Mouse (Mus musculus) myocyte (in vitro differentiated cells): ENCODE data around the gene Riok1. TPM values are rescaled to one million over a fixed set of nuclear protein-coding genes. Genes with fewer than 3 reads are reported as not detected.

ENCODE experiments used
- H3K27me3 ChIP-seq: one replicate; pipeline ENCODE4 v1.6.1; 2011; ENCODE audit not compliant: control insufficient read depth, insufficient read depth, insufficient read length
- H3K36me3 ChIP-seq: one replicate; pipeline ENCODE4 v1.6.1; 2011; ENCODE audit not compliant: control insufficient read depth, insufficient read depth
- H3K4me2 ChIP-seq: one replicate; pipeline ENCODE4 v1.6.1; 2011; ENCODE audit warnings: low read depth, control low read depth
- H3K4me3 ChIP-seq: one replicate; pipeline ENCODE4 v1.5.1; 2011; ENCODE audit warnings: mild to moderate bottlenecking, control low read depth, moderate library complexity
- H3K79me2 ChIP-seq: one replicate; pipeline ENCODE4 v1.6.1; 2011; ENCODE audit not compliant: control insufficient read depth, insufficient read depth
- H3ac ChIP-seq: one replicate; pipeline ENCODE4 v1.6.1; 2011; ENCODE audit not compliant: control insufficient read depth, insufficient read length
- CEBPB ChIP-seq: IDR thresholded peaks from 2 replicates; pipeline ENCODE4 v1.6.1; 2011; ENCODE audit warnings: mild to moderate bottlenecking, moderate library complexity; ENCODE audit not compliant: poor library complexity, insufficient read depth, severe bottlenecking
- E2F4 ChIP-seq: IDR thresholded peaks from one replicate; pipeline ENCODE4 v1.6.1; 2011; ENCODE audit warnings: mild to moderate bottlenecking, control low read depth, moderate library complexity; ENCODE audit not compliant: insufficient read depth
- MAX ChIP-seq: IDR thresholded peaks from one replicate; pipeline ENCODE4 v1.6.1; 2011; ENCODE audit warnings: low read depth, mild to moderate bottlenecking, control low read depth
- MYOD1 ChIP-seq, 3 experiments: IDR thresholded peaks; one replicate each; pipeline ENCODE4 v1.6.1; 2011; ENCODE audit warnings: control low read depth in 2 of 3, low read depth in 2 of 3, mild to moderate bottlenecking in 2 of 3, moderate library complexity in 1 of 3; ENCODE audit not compliant: insufficient read length in 2 of 3, control insufficient read depth in 1 of 3
- MYOG ChIP-seq, 3 experiments: IDR thresholded peaks; one replicate each; pipeline ENCODE4 v1.6.1; 2011; ENCODE audit warnings: control low read depth in 2 of 3, low read depth in 2 of 3, mild to moderate bottlenecking in 2 of 3; ENCODE audit not compliant: insufficient read length in 2 of 3, control insufficient read depth in 1 of 3, insufficient read depth in 1 of 3
- POLR2A ChIP-seq: IDR thresholded peaks from one replicate; pipeline ENCODE4 v1.6.1; 2011; ENCODE audit warnings: low read depth, mild to moderate bottlenecking, control low read depth, moderate library complexity; ENCODE audit not compliant: insufficient read length
- POLR2AphosphoS2 ChIP-seq: IDR thresholded peaks from one replicate; pipeline ENCODE4 v1.6.1; 2011; ENCODE audit warnings: low read depth, control low read depth; ENCODE audit not compliant: insufficient read length
- REST ChIP-seq: IDR thresholded peaks from one replicate; pipeline ENCODE4 v1.6.1; 2011; ENCODE audit warnings: mild to moderate bottlenecking, control low read depth, moderate library complexity; ENCODE audit not compliant: insufficient read depth, insufficient read length
- SRF ChIP-seq: IDR thresholded peaks from one replicate; pipeline ENCODE4 v1.6.1; 2011; ENCODE audit warnings: low read depth; ENCODE audit not compliant: control insufficient read depth, insufficient read length
- TCF12 ChIP-seq: IDR thresholded peaks from one replicate; pipeline ENCODE4 v1.6.1; 2011; ENCODE audit warnings: mild to moderate bottlenecking, control low read depth; ENCODE audit not compliant: poor library complexity, insufficient read depth, severe bottlenecking
- TCF3 ChIP-seq: IDR thresholded peaks from one replicate; pipeline ENCODE4 v1.6.1; 2011; ENCODE audit warnings: low read depth, control low read depth; ENCODE audit not compliant: insufficient read length
- USF1 ChIP-seq: IDR thresholded peaks from one replicate; pipeline ENCODE4 v1.6.1; 2011; ENCODE audit warnings: low read depth, mild to moderate bottlenecking, control low read depth, moderate library complexity
- polyA plus RNA-seq: library from polyadenylated mRNA; unstranded; fragments of >200 nt; fragmentation: generic; extraction: Trizol; gene quantifications from one replicate; pipeline ENCODE4 v1.2.1, GENCODE M21; 2012; ENCODE audit warnings: missing spikeins

The Riok1 gene
- polyA plus RNA-seq, 1 experiment: 9.9 TPM

DNA sequence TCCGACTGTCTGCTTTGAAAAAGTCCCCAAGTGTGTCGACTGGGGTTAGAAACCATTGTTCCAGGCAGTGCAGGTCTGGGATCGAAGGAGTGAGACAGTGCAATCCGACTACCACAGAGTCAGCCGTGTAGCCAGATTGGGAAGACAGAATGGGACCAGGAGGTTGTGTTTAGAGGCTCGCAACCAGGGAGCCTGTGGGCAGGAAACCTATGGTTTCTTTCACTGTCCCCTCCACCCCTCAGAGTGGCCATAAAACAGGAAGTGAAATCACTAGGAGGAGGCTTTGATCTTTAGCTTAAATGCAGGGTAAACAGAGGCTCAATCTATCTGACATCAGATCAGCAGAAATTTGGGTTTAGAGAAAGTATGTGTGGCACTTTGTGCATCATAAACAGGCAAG lies 42.0 kb downstream of the Riok1 start:
- TF ChIP-seq MYOG (IDR thresholded peaks at IDR 0.05; ENCODE audit: control insufficient read depth in 1 of 3, insufficient read depth in 1 of 3, insufficient read length in 2 of 3, low read depth in 2 of 3) (no peak), REST (no peak), SRF (no peak), MAX (no peak), POLR2AphosphoS2 (no peak)
- Histone ChIP-seq H3K4me2 (no peak overlapping the region), H3K4me3 (no peak overlapping the region), H3K27me3 (no peaks in the 10 kb centered on the region), H3ac (no peak overlapping the region), H3K79me2 (no peaks in the 10 kb centered on the region), H3K36me3 (no peaks in the 10 kb centered on the region)

DNA sequence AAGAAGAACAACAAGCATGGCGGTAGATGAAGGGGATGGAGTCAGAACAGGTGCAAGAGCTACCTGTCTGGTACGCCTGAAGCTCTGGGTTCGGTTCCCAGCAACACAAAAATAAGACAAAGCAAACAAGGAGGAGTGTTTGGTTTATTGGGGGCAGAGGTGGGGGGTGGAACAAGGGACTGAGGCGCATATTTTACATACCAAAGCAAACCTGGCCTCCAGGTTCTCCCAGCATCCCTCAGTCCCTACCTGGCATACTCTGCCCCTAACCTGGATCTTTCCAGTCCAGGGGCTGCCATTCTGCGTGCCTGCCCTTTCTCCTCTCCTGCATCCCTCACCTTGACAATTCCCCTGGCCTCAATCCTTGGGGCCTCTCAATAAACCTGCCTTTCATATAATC lies 42.6 kb downstream of the Riok1 start:
- H3K79me2 ChIP-seq: no peaks in the 10 kb centered on the region
- TF ChIP-seq SRF: no peak
- no peak for TF ChIP-seq MAX
- TF ChIP-seq MYOG (IDR thresholded peaks at IDR 0.05; ENCODE audit: control insufficient read depth in 1 of 3, insufficient read depth in 1 of 3, insufficient read length in 2 of 3, low read depth in 2 of 3): no peak
- TF ChIP-seq POLR2A: no peak
- no peak for TF ChIP-seq USF1
- no peak for TF ChIP-seq REST
- TF ChIP-seq CEBPB: no peak
- TF ChIP-seq TCF12: no peak
- no peak for TF ChIP-seq E2F4
- no peak for TF ChIP-seq TCF3
- no peak for TF ChIP-seq MYOD1 (IDR thresholded peaks at IDR 0.05; ENCODE audit: control insufficient read depth in 1 of 3, insufficient read length in 2 of 3, low read depth in 2 of 3)
- no peak for TF ChIP-seq POLR2AphosphoS2
- H3K4me2 ChIP-seq: no peak overlapping the region

DNA sequence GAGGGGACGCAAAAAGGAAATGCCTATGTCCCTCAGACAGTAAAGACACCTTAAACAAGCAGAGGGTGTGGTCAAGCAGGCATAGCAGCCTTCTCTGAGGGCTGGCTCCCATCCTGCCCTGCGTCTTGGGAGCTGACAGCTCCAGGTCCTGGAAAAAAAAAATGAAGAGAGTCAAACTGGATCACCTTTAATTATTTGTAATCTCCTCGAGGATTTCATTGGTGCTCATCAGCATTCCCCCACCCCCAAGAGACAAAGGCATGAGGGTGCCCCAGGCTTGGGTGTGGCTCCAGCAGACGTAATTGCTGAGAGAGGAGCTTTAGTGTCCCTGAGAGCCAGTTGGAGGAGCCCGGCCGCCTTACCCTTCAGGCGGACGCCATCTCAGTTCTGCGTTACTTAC lies 43.2 kb downstream of the Riok1 start:
- no peaks in the 10 kb centered on the region for H3K27me3 ChIP-seq
- H3K4me2 ChIP-seq: no peak overlapping the region
- no peak overlapping the region for H3K4me3 ChIP-seq
- TF ChIP-seq SRF (no peak), MYOG (IDR thresholded peaks at IDR 0.05; ENCODE audit: control insufficient read depth in 1 of 3, insufficient read depth in 1 of 3, insufficient read length in 2 of 3, low read depth in 2 of 3) (no peak), POLR2A (no peak), MYOD1 (IDR thresholded peaks at IDR 0.05; ENCODE audit: control insufficient read depth in 1 of 3, insufficient read length in 2 of 3, low read depth in 2 of 3) (no peak), CEBPB (no peak)
- H3ac ChIP-seq: no peak overlapping the region
- no peaks in the 10 kb centered on the region for H3K36me3 ChIP-seq
- no peaks in the 10 kb centered on the region for H3K79me2 ChIP-seq

More for the DNA sequence above, 42.6 kb downstream of the Riok1 start:
- H3K27me3 ChIP-seq: no peaks in the 10 kb centered on the region
- no peak overlapping the region for H3ac ChIP-seq
- H3K4me3 ChIP-seq: no peak overlapping the region
- H3K36me3 ChIP-seq: no peaks in the 10 kb centered on the region

DNA sequence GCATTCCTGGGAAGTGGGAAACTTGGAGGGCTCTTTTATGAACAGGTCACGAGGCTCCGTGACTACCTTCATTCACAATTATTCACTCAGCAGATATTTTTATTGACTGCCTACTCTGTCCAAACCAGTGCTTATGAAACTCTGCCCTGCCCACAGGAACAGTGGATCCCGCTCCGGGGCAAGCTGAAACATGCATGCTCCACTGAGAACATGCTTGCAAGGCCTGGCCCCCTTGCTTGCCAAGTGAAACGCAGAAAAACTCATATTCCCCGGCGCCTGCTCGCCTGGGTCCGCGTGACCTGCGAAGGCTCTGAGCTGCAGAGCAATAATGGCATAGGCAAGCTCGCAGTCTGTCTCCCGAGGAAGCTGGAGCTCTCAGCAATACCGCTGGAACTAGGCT lies 43.9 kb downstream of the Riok1 start:
- H3K36me3 ChIP-seq: no peaks in the 10 kb centered on the region
- TF ChIP-seq CEBPB: no peak
- no peak for TF ChIP-seq E2F4
- no peak for TF ChIP-seq TCF3
- H3K4me3 ChIP-seq: no peak overlapping the region
- no peak overlapping the region for H3ac ChIP-seq
- H3K27me3 ChIP-seq: no peaks in the 10 kb centered on the region
- H3K79me2 ChIP-seq: no peaks in the 10 kb centered on the region
- no peak overlapping the region for H3K4me2 ChIP-seq

DNA sequence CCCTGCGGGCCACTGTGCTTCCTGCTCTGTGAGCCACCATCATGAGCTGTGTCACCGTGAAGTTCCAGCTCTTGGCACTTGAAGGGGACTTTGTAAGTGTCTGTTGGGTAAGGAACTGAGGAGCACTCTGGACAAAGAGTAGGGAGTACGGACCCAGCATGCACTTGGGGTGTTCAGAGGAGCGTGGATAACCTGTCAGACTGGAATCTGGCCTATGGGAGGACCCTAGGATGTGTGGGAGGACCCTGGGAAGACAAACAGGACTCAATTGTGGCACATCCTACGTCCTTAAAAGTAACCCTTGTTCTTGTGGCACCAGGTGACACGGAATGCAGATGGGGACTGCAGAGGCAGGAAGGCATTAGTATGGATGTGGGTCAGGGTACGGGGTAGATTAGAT lies 44.4 kb downstream of the Riok1 start:
- Histone ChIP-seq H3ac (no peak overlapping the region), H3K4me3 (no peak overlapping the region), H3K36me3 (no peaks in the 10 kb centered on the region), H3K79me2 (no peaks in the 10 kb centered on the region), H3K27me3 (no peaks in the 10 kb centered on the region), H3K4me2 (no peak overlapping the region)
- TF ChIP-seq MAX: no peak
- no peak for TF ChIP-seq MYOG (IDR thresholded peaks at IDR 0.05; ENCODE audit: control insufficient read depth in 1 of 3, insufficient read depth in 1 of 3, insufficient read length in 2 of 3, low read depth in 2 of 3)
- TF ChIP-seq REST: no peak
- no peak for TF ChIP-seq MYOD1 (IDR thresholded peaks at IDR 0.05; ENCODE audit: control insufficient read depth in 1 of 3, insufficient read length in 2 of 3, low read depth in 2 of 3)
- no peak for TF ChIP-seq POLR2A
- TF ChIP-seq TCF3: no peak
- no peak for TF ChIP-seq USF1
- no peak for TF ChIP-seq CEBPB
- no peak for TF ChIP-seq POLR2AphosphoS2
- TF ChIP-seq E2F4: no peak
- no peak for TF ChIP-seq SRF
- TF ChIP-seq TCF12: no peak

DNA sequence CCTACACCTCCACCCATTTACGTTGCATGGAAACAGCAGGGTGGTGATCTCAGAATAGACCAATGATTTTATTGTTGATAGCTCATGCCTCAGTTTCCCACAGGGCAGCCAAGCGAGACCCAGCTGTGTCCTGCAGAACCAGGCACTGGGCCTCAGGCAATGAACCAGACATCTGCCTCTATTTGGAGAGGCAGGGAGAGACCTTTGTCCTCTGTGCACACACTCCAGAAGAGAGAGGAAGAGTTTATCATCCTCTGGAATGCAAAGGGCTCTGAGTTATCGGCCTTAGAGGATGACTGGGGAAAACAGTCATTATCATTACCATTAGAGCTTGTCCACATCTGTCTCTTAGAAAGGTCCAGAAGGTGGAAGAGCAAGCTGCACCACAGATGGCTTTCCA lies 49.9 kb downstream of the Riok1 start:
- Histone ChIP-seq H3K4me2 (no peak overlapping the region), H3ac (no peak overlapping the region), H3K79me2 (no peaks in the 10 kb centered on the region), H3K36me3 (no peaks in the 10 kb centered on the region), H3K4me3 (no peak overlapping the region), H3K27me3 (no peaks in the 10 kb centered on the region)
- TF ChIP-seq TCF12 (no peak), POLR2A (no peak), MYOD1 (IDR thresholded peaks at IDR 0.05; ENCODE audit: control insufficient read depth in 1 of 3, insufficient read length in 2 of 3, low read depth in 2 of 3) (no peak), SRF (no peak), MYOG (IDR thresholded peaks at IDR 0.05; ENCODE audit: control insufficient read depth in 1 of 3, insufficient read depth in 1 of 3, insufficient read length in 2 of 3, low read depth in 2 of 3) (no peak), USF1 (no peak), POLR2AphosphoS2 (no peak), E2F4 (no peak), TCF3 (no peak), CEBPB (no peak), REST (no peak), MAX (no peak)
